Mouse (Mus musculus): ENCODE data around the gene Obp2b.

Obp2b gene

DNA sequence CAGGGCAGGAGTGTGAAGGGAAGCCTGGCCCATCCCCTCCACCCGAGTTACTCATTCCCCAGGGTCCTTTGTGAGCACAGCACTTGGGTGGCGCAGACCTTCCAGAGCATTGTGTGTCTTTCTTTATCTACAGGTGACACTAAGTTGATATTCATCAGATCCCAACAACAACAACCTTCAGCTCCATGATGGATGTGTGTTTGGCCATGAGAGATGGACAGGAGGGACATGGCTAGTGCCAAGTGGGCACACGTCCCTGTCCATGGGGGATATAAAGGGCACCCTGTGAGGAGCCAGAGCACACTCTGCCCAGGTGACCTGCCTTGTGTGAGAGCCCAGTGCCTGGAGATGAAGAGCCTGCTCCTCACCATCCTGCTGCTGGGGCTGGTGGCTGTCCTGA is at the start of gene Obp2b:
Obp2b (plus strand) TSS at position 301 of the 400 bp plus-strand sequence.
- 86% methylated on average over 3 of the region's 3 CpGs for WGBS

DNA sequence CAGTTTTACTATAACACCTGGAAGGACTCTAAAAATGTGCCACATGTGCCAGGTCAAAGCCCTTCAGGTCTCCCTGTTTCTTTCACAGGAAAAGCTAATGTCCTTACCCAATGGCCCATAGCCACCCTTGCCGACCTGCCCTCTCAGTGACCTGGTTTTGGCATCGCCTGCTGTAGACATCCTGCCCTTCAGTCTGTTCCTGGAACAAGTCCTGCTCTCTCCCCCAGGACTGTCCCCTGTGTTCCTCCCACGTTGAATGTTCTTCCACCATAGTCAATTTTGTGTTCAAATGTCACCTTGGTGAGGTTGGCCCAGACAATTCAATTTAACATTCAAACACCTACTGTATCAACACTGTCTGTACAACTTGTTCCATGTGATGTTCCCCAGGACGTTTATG is 39.9 kb upstream of the Obp2b start:
- WGBS = 66% methylated on average over 4 of the region's 4 CpGs

DNA sequence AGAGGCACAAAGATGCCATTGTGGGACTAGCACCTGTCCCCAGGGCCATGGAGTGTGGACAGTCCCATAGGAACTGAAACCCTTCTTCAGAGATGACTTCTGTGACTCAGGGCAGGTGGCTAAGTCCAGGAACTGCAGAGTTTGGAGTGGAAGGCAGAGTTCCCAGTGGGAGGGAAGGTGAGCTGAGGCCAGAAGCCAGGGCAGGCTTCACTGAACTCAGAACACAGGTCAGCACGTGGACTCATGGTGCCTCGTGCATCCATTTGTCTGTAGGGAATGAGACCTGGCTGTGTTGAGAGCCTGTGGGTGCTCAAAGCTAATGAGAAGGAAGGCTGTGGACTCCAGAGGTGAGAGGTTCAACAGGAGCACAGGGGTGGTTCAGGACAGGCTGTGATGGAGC is 38.1 kb upstream of the Obp2b start:
- 93% methylated on average over 2 of the region's 2 CpGs for WGBS

DNA sequence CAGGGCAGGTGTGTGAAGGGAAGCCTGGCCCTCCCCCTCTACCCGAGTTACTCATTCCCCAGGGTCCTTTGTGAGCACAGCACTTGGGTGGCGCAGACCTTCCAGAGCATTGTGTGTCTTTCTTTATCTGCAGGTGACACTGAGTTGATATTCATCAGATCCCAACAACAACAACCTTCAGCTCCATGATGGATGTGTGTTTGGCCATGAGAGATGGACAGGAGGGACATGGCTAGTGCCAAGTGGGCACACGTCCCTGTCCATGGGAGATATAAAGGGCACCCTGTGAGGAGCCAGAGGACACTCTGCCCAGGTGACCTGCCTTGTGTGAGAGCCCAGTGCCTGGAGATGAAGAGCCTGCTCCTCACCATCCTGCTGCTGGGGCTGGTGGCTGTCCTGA is 37.1 kb upstream of the Obp2b start, which contains the start of gene Obp2a:
Obp2a (plus strand) TSS at position 301 of the 400 bp plus-strand sequence.
- WGBS = 83% methylated on average over 3 of the region's 3 CpGs

DNA sequence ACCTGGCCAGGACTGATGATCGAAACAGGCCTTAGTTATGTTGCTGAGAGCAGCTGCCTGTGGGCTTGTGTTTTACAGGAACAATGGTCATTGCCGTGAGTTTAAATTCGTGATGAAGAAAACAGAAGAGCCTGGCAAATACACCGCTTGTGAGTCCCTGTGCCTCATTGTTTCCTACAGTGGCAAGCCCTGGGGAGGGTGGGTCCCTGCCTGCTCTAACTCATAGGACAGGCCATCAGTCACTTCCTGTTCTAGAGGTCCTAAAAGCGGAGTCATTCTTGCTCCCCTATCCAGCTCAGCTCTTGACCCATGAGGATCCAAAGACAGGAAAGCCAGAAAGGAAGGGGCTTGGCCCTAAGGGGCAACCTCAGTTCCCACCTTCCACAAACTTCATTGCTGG is 35.8 kb upstream of the Obp2b start:
- 80% methylated on average over 5 of the region's 5 CpGs for WGBS

DNA sequence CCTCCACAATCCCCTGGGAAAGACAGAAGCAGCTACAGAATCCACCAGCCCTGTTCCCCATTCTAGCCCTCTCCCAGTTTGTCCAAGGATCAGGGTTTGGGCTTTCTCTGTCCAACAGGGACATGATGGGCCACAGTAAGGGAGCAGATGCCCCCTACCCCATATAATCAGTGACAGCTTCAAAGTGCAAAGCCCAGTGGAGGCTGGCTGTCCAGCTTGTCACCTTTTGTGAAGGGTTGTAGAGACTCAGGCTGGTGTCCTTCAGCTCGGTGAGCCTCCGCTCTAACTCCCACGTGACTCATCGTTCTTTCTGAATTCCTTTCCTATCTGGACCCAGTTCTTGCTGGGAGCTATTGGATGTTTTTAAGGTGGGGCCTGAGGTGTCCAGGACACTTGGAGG is 33.1 kb upstream of the Obp2b start:
- WGBS = 87% methylated on average over 4 of the region's 4 CpGs

DNA sequence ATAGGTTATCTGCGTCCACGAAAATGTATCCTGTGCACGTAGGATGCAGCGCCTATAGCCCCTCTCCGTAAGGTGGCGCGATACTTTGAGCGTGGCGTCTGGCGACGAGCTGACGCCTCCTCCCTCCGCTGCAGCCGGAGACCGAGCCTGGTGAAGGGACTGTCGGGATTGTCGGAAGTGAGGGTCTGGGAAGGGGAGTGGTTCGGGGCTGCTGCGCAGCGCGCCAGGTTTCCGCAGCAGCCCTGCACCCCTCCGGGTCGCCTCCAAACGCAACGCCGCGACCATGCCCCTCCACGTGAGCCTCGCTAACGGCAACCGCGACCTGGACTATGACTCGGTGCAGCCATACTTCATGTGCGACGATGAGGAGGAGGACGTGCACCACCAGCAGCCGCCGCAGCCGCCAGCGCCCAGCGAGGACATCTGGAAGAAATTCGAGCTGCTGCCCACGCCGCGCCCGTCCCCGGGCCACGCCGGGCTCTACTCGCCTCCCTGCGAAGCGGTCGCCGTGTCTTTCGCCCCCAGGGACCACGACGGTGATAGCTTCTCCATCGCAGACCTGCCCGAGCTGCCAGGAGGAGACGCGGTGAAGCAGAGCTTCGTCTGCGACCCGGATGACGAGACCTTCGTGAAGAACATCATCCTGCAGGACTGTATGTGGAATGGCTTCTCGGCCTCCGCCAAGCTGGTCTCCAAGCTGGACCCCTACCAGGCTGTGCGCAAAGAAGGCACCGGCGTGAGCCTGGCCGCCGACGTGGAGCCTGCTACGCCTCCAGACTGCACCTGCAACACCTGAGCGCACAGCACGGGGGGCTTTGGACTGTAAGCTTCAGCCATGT is 29.9 kb upstream of the Obp2b start, which contains the start of gene Bmyc:
Bmyc (plus strand) TSS at position 97 of the 839 bp plus-strand sequence.
- under 1% methylated on average over 78 of the region's 78 CpGs for WGBS

DNA sequence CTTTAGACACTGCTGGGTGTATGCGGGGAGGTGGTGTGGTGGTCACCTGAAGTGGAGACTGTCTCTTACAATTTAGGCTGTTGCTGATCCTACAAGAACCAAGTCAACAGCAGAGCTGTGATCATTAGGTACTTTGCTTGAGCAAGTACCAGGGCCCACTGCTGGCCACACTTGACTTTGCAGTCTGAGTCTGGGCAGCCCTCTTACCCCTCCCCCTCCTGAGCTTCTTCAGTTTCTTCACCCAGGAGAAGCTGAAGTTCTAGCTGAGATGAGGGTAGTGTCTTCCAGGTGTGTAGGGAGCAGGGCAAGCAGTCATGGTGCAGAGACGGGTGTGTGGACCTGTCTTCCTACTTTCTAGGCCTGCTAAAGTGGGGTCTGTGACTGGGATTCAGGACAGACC is 28.7 kb upstream of the Obp2b start:
- 80% methylated on average over 2 of the region's 2 CpGs for WGBS

DNA sequence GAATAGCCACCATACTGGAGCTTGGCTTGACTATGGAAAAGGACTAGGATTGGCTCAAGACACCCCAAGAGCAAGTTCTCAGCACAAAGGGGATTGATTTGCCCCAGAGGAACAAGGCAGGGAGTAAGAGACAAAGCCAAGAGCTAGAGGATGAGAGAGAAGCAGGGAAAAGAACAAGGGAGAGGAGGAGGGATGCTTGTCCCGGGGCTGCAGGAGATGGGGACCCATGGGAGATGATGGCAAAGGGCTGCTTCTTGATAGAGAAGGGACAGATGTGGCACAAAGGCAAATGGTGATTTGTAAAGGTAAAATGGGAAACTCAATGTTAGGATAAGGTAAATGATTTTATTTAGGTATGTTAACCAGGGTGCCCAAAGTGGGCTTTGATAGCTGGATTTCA is 27.8 kb upstream of the Obp2b start:
- WGBS = 73% methylated on average over 1 of the region's 1 CpGs

DNA sequence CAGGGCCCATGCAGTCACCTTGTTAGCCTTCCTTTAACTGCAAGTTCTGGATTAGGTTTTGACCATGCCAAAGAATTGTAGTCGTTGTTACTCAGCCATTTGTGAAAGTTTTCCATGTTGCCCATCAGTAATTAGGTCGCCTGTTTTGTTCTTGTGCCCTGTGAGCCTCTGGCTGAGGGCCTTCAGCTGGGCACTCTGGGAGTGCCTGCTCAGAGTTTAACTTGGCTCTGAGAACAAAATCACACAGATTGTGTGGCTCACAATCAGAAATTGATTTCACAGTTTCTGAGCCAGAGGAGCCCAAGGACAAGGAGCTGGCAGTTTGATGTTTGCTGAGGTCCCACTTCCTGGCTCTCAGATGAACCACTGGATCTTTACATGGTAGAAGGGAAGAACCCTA is 27.0 kb upstream of the Obp2b start:
- 52% methylated on average over 2 of the region's 2 CpGs for WGBS

DNA sequence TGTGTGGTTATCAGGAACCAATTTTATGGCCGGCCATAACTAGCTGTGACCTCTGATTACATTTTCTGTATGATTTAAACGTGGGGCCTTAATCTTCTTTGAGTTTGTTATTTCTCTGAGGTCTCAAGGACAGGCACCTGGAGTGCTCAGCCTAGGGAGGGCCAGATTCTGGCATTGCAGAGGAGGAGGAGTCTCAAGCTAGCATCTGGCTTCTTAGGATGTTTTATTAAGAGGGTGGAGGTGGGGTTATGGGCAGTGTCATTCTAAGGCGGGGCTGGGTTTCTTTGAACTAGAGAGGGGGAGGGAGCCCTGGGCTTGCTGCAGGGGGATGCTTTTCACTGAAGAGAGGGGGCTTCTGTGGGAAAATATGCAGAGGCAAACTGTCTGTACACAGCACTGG is 25.2 kb upstream of the Obp2b start:
- WGBS = 51% methylated on average over 3 of the region's 3 CpGs

DNA sequence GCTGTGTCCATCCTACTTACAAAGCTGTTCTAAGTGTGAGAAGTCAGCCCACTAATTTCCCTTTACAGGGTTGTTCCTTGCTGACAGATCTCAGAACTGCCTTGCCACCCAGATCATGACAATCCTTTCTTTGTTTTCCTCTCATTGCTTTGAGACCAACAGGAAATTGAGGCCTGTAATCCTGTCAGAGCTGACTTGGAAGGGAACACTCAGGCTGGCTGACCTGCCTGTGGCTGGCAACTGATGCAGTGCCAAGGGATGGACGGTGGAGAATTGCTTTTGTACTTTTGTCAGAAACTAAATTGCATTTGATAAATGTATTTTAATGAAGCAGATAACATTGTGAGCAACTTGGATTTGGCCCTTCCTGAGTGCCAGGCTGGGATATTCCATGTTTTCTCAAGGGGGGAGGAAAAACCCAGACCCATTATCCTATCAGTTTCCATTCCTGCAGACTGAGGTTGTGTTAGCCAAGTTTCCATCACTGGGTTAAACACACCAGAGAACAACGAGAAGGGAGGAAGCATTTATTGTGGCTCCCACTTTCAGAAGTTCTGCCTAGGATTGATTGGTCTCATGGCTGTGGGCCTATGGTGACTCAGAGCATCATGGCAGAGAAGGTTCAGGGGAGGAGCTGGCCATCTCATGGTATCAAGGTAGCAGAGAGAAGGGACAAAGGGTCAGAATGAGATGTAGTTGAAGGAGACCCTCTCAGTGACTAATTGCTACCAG is 3.4 kb upstream of the Obp2b start:
- WGBS = 49% methylated on average over 2 of the region's 2 CpGs

DNA sequence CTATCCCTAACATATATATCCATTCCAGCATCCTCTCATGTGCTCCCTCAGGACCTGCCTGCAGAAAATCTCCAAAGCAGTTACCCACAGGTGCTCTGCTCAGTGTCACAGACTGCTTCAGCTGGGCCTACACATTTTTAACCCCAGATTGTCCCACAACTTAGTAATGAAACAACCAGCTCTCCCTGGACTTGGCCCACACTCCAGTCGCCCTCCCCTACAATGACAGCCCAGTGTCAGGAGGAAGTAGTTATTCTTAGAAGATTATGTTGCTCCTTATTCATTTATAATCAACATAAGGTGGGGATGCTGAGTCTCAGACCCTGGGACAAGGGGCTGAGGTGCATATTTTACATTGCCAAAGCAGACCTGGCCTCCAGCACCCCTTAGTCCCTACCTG is 4.9 kb downstream of the Obp2b start:
- 69% methylated on average over 1 of the region's 1 CpGs for WGBS

DNA sequence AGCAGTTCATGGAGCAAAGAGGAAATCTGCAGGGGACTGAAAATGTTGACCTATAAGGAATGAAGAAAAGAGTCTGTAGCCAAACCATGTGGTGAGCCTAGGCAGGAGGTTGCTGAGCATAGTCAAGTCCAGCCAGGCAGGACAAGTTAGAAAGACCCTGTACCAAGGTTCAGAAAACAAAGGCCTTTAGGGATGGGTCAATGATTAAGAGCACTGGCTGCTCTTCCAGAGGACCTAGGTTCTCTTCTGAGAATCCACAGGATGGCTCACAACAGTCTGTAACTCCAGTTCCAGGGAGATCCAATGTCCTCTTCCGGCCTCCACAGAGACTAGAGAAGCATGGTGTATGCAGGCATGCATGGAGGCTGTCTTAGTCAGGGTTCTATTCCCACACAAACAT is 17.4 kb downstream of the Obp2b start:
- WGBS = 100% methylated on average over 1 of the region's 1 CpGs

DNA sequence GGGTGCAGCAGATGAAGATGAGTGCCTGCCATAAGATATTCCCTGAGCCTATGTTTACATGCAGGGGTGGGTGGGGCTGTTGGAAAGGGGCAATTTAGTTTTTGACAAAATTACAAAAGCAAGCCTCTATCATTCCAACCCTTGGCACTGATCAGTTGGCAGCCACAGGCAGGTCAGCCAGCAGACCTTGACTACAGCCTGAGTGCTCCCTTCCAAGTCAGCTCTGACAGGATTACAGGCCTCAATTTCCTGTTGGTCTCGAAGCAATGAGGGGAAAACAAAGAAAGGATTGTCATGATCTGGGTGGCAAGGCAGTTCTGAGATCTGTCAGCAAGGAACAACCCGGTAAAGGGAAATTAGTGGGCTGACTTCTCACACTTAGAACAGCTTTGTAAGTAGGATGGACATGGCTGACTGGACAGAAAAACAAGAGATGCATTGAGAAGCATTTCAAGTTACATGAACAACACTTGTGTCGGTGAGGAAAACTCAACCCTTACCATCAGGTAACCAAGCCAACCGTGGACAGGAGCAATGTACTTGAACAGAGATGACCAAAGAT is 21.3 kb downstream of the Obp2b start:
- 55% methylated on average over 4 of the region's 4 CpGs for WGBS

DNA sequence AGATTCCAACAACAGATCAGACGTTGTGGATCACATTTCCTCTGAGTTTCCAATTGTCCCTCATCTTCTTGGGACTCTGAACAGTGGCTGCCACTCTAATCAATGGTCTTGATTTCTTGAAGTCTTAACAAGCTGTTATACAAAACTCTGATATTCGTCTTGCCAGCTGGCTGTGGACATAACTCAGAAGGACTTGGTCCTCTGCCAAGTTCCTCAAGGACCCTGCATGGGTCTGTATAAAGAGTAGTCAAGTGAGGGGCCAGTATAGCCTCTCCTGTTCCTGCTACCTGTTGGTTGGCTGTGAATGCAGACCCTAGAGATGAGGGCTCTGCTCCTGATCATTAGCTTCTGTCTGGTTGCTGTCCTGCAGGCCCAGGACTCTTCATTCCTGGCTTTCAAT is 28.5 kb downstream of the Obp2b start, which contains the start of gene Lcn3:
Lcn3 (plus strand) TSS at position 301 of the 400 bp plus-strand sequence.
- WGBS = 44% methylated on average over 2 of the region's 2 CpGs

DNA sequence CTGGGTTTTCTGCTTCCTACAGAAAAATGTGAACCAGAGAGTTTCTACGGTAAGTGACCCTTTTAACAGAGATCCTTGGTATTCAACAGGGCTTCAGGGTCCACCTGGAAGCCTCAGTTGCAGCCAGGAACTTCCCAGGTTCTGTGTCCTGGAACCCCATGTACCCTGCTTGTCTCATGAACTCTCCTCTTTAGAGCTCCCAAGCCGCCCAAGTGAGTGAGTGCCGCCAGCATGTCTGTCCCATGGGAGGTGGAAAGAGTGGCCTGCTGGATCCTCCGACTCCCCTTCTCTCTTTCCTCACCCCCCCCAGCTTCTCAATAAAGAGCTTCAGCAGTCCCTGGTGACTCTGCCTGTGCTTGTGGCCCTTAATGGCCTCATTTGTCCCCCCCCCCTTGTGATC is 31.0 kb downstream of the Obp2b start:
- WGBS = 89% methylated on average over 4 of the region's 4 CpGs

DNA sequence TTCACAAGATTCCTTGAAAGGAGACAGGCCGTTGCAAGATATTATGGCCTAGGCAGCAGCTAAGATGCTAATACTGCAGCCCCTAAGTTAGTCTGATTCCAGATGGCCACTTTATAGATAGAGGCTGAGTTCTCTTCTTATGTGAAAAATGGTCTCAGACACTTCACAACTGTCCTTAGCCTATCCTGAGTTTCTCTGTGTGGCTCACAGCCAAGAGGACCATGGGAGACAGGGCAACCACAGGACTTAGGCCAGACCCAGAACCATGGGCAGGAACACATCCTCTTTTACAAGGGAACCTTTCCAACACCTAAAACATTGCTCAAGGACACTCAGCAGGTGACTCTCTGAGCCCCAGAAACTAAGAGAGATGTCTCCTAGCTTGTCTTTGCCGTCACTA is 36.7 kb downstream of the Obp2b start:
- WGBS = 89% methylated on average over 2 of the region's 2 CpGs

DNA sequence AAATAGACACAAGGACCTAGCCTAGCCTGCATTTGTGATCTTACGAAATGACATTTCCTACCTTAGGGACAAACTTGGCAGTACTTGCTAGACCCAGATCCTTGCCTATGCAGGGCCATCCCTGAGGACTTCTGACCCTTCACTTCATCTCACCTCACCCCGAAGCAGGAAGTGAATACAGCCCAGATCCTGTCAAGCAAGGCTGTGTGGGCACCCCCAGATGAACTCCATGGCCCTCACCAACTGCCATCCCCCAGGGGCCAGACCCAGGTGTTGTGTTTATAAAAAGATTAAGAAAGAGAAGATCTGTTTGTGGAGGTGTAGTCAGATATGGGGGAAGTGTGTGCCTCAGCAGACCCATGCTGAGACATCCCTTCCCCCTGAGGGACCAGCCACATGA is 37.8 kb downstream of the Obp2b start:
- 82% methylated on average over 2 of the region's 2 CpGs for WGBS

DNA sequence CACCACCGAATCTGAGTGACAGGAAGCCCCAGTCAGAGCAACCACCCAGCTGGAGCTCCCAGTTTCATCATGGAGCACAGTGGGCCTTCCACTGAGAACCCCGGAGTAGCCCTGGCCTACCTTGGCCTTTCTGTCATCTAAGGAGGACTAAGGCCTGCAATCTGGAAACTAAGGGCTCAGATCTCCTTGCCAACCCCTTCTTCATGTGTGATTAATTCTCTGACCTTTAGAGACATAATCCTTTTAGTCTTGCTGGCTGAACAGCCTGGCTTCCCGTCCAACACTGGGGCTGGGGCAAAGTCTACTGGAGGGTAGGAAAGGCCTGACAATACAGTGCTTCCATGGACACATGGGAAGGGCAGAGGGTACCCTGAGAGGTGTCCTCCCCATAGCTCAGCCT is 39.2 kb downstream of the Obp2b start:
- 80% methylated on average over 3 of the region's 3 CpGs for WGBS

DNA sequence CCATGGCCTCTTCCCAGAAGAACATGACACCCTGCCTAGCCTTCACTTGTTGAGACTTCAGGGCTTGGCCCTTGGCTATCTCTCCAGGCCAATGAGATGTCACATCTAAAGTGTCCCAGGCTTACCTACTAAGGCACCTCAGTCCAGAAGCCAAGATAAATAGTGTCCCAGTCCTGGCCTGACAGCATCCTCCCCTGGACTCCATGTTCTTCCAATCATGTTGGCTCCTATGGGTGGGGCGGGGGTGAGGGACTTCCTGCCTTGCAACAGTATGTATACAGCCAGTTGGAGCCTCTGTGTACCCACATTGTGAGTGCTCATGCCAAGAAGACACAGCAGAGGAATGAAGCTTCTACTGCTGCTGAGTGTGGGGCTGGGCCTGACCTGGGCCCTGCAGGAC is 39.9 kb downstream of the Obp2b start, which contains the start of gene Lcn11:
Lcn11 (plus strand) TSS at position 301 of the 400 bp plus-strand sequence.
- 94% methylated on average over 1 of the region's 1 CpGs for WGBS

DNA sequence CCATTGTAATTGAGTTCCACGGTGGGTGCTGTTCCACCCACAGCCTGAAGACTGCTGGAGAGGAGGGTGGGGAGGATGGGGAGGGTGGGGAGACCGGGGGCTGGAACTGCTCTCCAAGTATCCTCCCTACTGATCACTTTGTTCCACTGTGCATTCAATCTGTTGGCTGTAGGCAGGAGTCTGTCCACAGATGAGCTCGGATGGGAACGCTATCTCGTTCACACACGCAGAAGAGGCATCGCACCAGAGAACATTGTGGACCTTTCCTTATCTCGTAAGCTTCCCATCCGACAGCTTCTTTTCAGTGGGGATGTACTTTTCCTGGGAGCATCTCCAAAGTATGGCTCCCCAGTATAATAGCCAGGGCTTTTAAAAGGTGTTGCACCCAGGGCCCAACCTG is 42.3 kb downstream of the Obp2b start:
- 88% methylated on average over 9 of the region's 9 CpGs for WGBS

DNA sequence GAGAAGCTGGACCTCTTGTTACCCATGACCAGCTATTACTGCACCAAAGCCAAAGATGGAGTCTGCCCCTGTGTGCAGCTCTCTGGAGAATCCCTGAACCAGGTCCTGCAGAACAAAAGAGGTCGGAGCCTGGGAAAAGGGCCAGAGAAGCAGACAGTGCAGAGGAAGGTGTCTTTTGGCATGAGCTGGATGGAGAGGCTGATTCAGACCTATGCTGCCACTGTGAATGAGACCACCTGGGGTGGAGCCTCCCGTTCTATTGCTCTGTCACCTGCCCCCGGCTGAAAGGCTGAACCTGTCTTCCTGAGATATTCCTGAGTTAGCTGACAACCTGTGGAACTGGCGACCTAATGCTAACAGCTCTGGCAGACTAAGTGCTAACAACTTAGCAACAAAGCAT is 44.1 kb downstream of the Obp2b start:
- WGBS = 78% methylated on average over 4 of the region's 4 CpGs
